Mouse (Mus musculus): Measurements from ENCODE around the gene Aldh3b1. TPM values are rescaled to one million over a fixed set of nuclear protein-coding genes. Genes with fewer than 3 reads are reported as not detected.
A peak's percentile ranks its signal among the peaks of the same experiment; 100 is the strongest.

The Aldh3b1 gene
- polyA plus RNA-seq, 1 experiment: 0.66 TPM

- H3K27ac ChIP-seq (ENCODE audit: insufficient read depth, low read length): no peak overlapping the region
- H3K9me3 ChIP-seq (replicated peaks; ENCODE audit: control insufficient read depth, insufficient read depth, low read length, poor library complexity, severe bottlenecking): no peaks in the 10 kb centered on the region
- no peak overlapping the region for H3K9ac ChIP-seq (ENCODE audit: low read depth, poor library complexity, severe bottlenecking)
- no peak overlapping the region for H3K4me3 ChIP-seq (ENCODE audit: low read depth, low read length)
- no peaks in the 10 kb centered on the region for H3K27me3 ChIP-seq (ENCODE audit: control insufficient read depth, insufficient read depth, low read length, poor library complexity, severe bottlenecking)
- peaks cover 5% of the 10 kb centered on the region for H3K4me1 ChIP-seq (ENCODE audit: control insufficient read depth, insufficient read depth, low read length)
- H3K36me3 ChIP-seq (ENCODE audit: control insufficient read depth, insufficient read depth, low read length, poor library complexity, severe bottlenecking): no peaks in the 10 kb centered on the region
- no peak for TF ChIP-seq CTCF (IDR thresholded peaks at IDR 0.05; ENCODE audit: low read depth, low read length)
- peak; percentile 41; the same call in 1 of the 2 replicates for TF ChIP-seq EP300 (IDR thresholded peaks at IDR 0.05; ENCODE audit: insufficient read depth, low read depth, low read length)
These were observed 24.2 kb downstream of the Aldh3b1 start for GRCm38 (mm10) chr19:3905261-3905969.

- H3K27me3 ChIP-seq (ENCODE audit: control insufficient read depth, insufficient read depth, low read length, poor library complexity, severe bottlenecking): no peaks in the 10 kb centered on the region
- no peaks in the 10 kb centered on the region for H3K9me3 ChIP-seq (replicated peaks; ENCODE audit: control insufficient read depth, insufficient read depth, low read length, poor library complexity, severe bottlenecking)
- TF ChIP-seq CTCF (IDR thresholded peaks at IDR 0.05; ENCODE audit: low read depth, low read length) (no peak), POLR2A (IDR thresholded peaks at IDR 0.05; ENCODE audit: insufficient read depth, low read length) (no peak), EP300 (IDR thresholded peaks at IDR 0.05; ENCODE audit: insufficient read depth, low read depth, low read length) (no peak)
- peak overlapping the region; percentile 42 for H3K4me3 ChIP-seq (ENCODE audit: low read depth, low read length)
- no peak overlapping the region for H3K27ac ChIP-seq (ENCODE audit: insufficient read depth, low read length)
- no peak overlapping the region for H3K9ac ChIP-seq (ENCODE audit: low read depth, poor library complexity, severe bottlenecking)
- no peaks in the 10 kb centered on the region for H3K36me3 ChIP-seq (ENCODE audit: control insufficient read depth, insufficient read depth, low read length, poor library complexity, severe bottlenecking)
- H3K4me1 ChIP-seq (ENCODE audit: control insufficient read depth, insufficient read depth, low read length): peaks cover 5% of the 10 kb centered on the region
These were observed 25.3 kb downstream of the Aldh3b1 start for GRCm38 (mm10) chr19:3904363-3904675.

- Histone ChIP-seq H3K4me3 (ENCODE audit: low read depth, low read length) (peak overlapping the region; percentile 42), H3K9ac (ENCODE audit: low read depth, poor library complexity, severe bottlenecking) (no peak overlapping the region), H3K27ac (ENCODE audit: insufficient read depth, low read length) (no peak overlapping the region), H3K9me3 (replicated peaks; ENCODE audit: control insufficient read depth, insufficient read depth, low read length, poor library complexity, severe bottlenecking) (no peaks in the 10 kb centered on the region), H3K27me3 (ENCODE audit: control insufficient read depth, insufficient read depth, low read length, poor library complexity, severe bottlenecking) (no peaks in the 10 kb centered on the region), H3K36me3 (ENCODE audit: control insufficient read depth, insufficient read depth, low read length, poor library complexity, severe bottlenecking) (no peaks in the 10 kb centered on the region), H3K4me1 (ENCODE audit: control insufficient read depth, insufficient read depth, low read length) (peaks cover 5% of the 10 kb centered on the region)
- TF ChIP-seq CTCF (IDR thresholded peaks at IDR 0.05; ENCODE audit: low read depth, low read length) (no peak), POLR2A (IDR thresholded peaks at IDR 0.05; ENCODE audit: insufficient read depth, low read length) (no peak), EP300 (IDR thresholded peaks at IDR 0.05; ENCODE audit: insufficient read depth, low read depth, low read length) (no peak)
These were observed 25.8 kb downstream of the Aldh3b1 start for GRCm38 (mm10) chr19:3903648-3904362.

- H3K36me3 ChIP-seq (ENCODE audit: control insufficient read depth, insufficient read depth, low read length, poor library complexity, severe bottlenecking): no peaks in the 10 kb centered on the region
- H3K4me3 ChIP-seq (ENCODE audit: low read depth, low read length): no peak overlapping the region
- TF ChIP-seq POLR2A (IDR thresholded peaks at IDR 0.05; ENCODE audit: insufficient read depth, low read length): no peak
- TF ChIP-seq CTCF (IDR thresholded peaks at IDR 0.05; ENCODE audit: low read depth, low read length): no peak
- no peak for TF ChIP-seq EP300 (IDR thresholded peaks at IDR 0.05; ENCODE audit: insufficient read depth, low read depth, low read length)
- H3K9ac ChIP-seq (ENCODE audit: low read depth, poor library complexity, severe bottlenecking): no peak overlapping the region
- no peaks in the 10 kb centered on the region for H3K27me3 ChIP-seq (ENCODE audit: control insufficient read depth, insufficient read depth, low read length, poor library complexity, severe bottlenecking)
- no peaks in the 10 kb centered on the region for H3K9me3 ChIP-seq (replicated peaks; ENCODE audit: control insufficient read depth, insufficient read depth, low read length, poor library complexity, severe bottlenecking)
- peaks cover 5% of the 10 kb centered on the region for H3K4me1 ChIP-seq (ENCODE audit: control insufficient read depth, insufficient read depth, low read length)
- H3K27ac ChIP-seq (ENCODE audit: insufficient read depth, low read length): no peak overlapping the region
These were observed 26.6 kb downstream of the Aldh3b1 start for GRCm38 (mm10) chr19:3902966-3903365.

- no peak overlapping the region for H3K27ac ChIP-seq (ENCODE audit: insufficient read depth, low read length)
These were observed 30.0 kb downstream of the Aldh3b1 start for GRCm38 (mm10) chr19:3899618-3900017.

GRCm38 (mm10) chr19:3898952-3899351 lies 30.7 kb downstream of the Aldh3b1 start:
- Histone ChIP-seq H3K27ac (ENCODE audit: insufficient read depth, low read length) (no peak overlapping the region), H3K9me3 (replicated peaks; ENCODE audit: control insufficient read depth, insufficient read depth, low read length, poor library complexity, severe bottlenecking) (no peaks in the 10 kb centered on the region), H3K27me3 (ENCODE audit: control insufficient read depth, insufficient read depth, low read length, poor library complexity, severe bottlenecking) (no peaks in the 10 kb centered on the region), H3K4me3 (ENCODE audit: low read depth, low read length) (no peak overlapping the region), H3K9ac (ENCODE audit: low read depth, poor library complexity, severe bottlenecking) (no peak overlapping the region), H3K4me1 (ENCODE audit: control insufficient read depth, insufficient read depth, low read length) (no peaks in the 10 kb centered on the region), H3K36me3 (ENCODE audit: control insufficient read depth, insufficient read depth, low read length, poor library complexity, severe bottlenecking) (no peaks in the 10 kb centered on the region; the same call in 1 of the 2 replicates)
- TF ChIP-seq CTCF (IDR thresholded peaks at IDR 0.05; ENCODE audit: low read depth, low read length) (no peak), EP300 (IDR thresholded peaks at IDR 0.05; ENCODE audit: insufficient read depth, low read depth, low read length) (no peak), POLR2A (IDR thresholded peaks at IDR 0.05; ENCODE audit: insufficient read depth, low read length) (no peak)

More at GRCm38 (mm10) chr19:3899618-3900017, 30.0 kb downstream of the Aldh3b1 start:
- TF ChIP-seq POLR2A (IDR thresholded peaks at IDR 0.05; ENCODE audit: insufficient read depth, low read length) (no peak), EP300 (IDR thresholded peaks at IDR 0.05; ENCODE audit: insufficient read depth, low read depth, low read length) (no peak), CTCF (IDR thresholded peaks at IDR 0.05; ENCODE audit: low read depth, low read length) (no peak)
- no peaks in the 10 kb centered on the region for H3K9me3 ChIP-seq (replicated peaks; ENCODE audit: control insufficient read depth, insufficient read depth, low read length, poor library complexity, severe bottlenecking)
- no peak overlapping the region for H3K4me3 ChIP-seq (ENCODE audit: low read depth, low read length)
- no peaks in the 10 kb centered on the region for H3K4me1 ChIP-seq (ENCODE audit: control insufficient read depth, insufficient read depth, low read length)
- H3K9ac ChIP-seq (ENCODE audit: low read depth, poor library complexity, severe bottlenecking): no peak overlapping the region
- H3K36me3 ChIP-seq (ENCODE audit: control insufficient read depth, insufficient read depth, low read length, poor library complexity, severe bottlenecking): no peaks in the 10 kb centered on the region
- no peaks in the 10 kb centered on the region for H3K27me3 ChIP-seq (ENCODE audit: control insufficient read depth, insufficient read depth, low read length, poor library complexity, severe bottlenecking)

Data from ES-Bruce4 (cell line).